Mouse (Mus musculus): ENCODE data around the gene Ak1. TPM values are rescaled to one million over a fixed set of nuclear protein-coding genes. Genes with fewer than 3 reads are reported as not detected.

The Ak1 gene
- 3.6 and 23.5 TPM in 2 replicates for polyA plus RNA-seq (2012; rRNA removed)

GRCm38 (mm10) chr2:32621517-32621859, at the start of gene Ak1:
TSS of gene Ak1 (plus strand) at chr2:32621758.
- H3K27ac ChIP-seq (ENCODE audit: control insufficient read depth, insufficient read depth, low read length), result no peak within 1 kb of the TSS
- WGBS, result 68% methylated on average over 7 of the region's 7 CpGs
- H3K4me3 ChIP-seq (ENCODE audit: control insufficient read depth, insufficient read depth, low read length), result no peak within 1 kb of the TSS
- no peak for DNase-seq
- no peaks in the 10 kb centered on the region for H3K27me3 ChIP-seq (ENCODE audit: control insufficient read depth, insufficient read depth, low read length)
- H3K4me1 ChIP-seq (replicated peaks; ENCODE audit: control insufficient read depth, insufficient read depth, low read length), result no peaks in the 10 kb centered on the region
- H3K36me3 ChIP-seq (ENCODE audit: control insufficient read depth, insufficient read depth, low read length), result no peaks in the 10 kb centered on the region
- TF ChIP-seq CTCF (IDR thresholded peaks at IDR 0.05; ENCODE audit: borderline replicate concordance, control insufficient read depth, extremely low read depth, insufficient read depth, low read length, poor library complexity), result no peak
- no peak for TF ChIP-seq POLR2A (IDR thresholded peaks at IDR 0.05; ENCODE audit: control insufficient read depth, extremely low read depth, insufficient read depth, low read length, poor library complexity)

- Histone ChIP-seq H3K36me3 (ENCODE audit: control insufficient read depth, insufficient read depth, low read length) (no peaks in the 10 kb centered on the region), H3K27ac (ENCODE audit: control insufficient read depth, insufficient read depth, low read length) (no peak overlapping the region), H3K4me1 (replicated peaks; ENCODE audit: control insufficient read depth, insufficient read depth, low read length) (peaks cover 16% of the 10 kb centered on the region), H3K4me3 (ENCODE audit: control insufficient read depth, insufficient read depth, low read length) (no peak overlapping the region), H3K27me3 (ENCODE audit: control insufficient read depth, insufficient read depth, low read length) (no peaks in the 10 kb centered on the region)
- no peak for TF ChIP-seq CTCF (IDR thresholded peaks at IDR 0.05; ENCODE audit: borderline replicate concordance, control insufficient read depth, extremely low read depth, insufficient read depth, low read length, poor library complexity)
- no peak for TF ChIP-seq POLR2A (IDR thresholded peaks at IDR 0.05; ENCODE audit: control insufficient read depth, extremely low read depth, insufficient read depth, low read length, poor library complexity)
- DNase-seq, result no peak
- WGBS, result 95% methylated on average over 11 of the region's 11 CpGs
Measured at GRCm38 (mm10) chr2:32572196-32572595, 49.4 kb upstream of the Ak1 start.

GRCm38 (mm10) chr2:32574497-32574896, 47.1 kb upstream of the Ak1 start, which contains the start of gene Pip5kl1:
TSS of gene Pip5kl1 (plus strand) at chr2:32574797.
- 88% methylated on average over 6 of the region's 6 CpGs for WGBS
- TF ChIP-seq POLR2A (IDR thresholded peaks at IDR 0.05; ENCODE audit: control insufficient read depth, extremely low read depth, insufficient read depth, low read length, poor library complexity), result no peak
- peaks cover 16% of the 10 kb centered on the region for H3K4me1 ChIP-seq (replicated peaks; ENCODE audit: control insufficient read depth, insufficient read depth, low read length)
- H3K27me3 ChIP-seq (ENCODE audit: control insufficient read depth, insufficient read depth, low read length), result no peaks in the 10 kb centered on the region
- no peaks in the 10 kb centered on the region for H3K36me3 ChIP-seq (ENCODE audit: control insufficient read depth, insufficient read depth, low read length)
- no peak for DNase-seq
- H3K27ac ChIP-seq (ENCODE audit: control insufficient read depth, insufficient read depth, low read length), result no peak within 1 kb of the TSS
- H3K4me3 ChIP-seq (ENCODE audit: control insufficient read depth, insufficient read depth, low read length), result 0 out of 2 replicates have a peak within 1 kb of the TSS, but pooled peaks have one; percentile 12

- H3K4me1 ChIP-seq (replicated peaks; ENCODE audit: control insufficient read depth, insufficient read depth, low read length), result peaks cover 16% of the 10 kb centered on the region
- no peak overlapping the region for H3K27ac ChIP-seq (ENCODE audit: control insufficient read depth, insufficient read depth, low read length)
- peak; percentile 72 for DNase-seq
- no peaks in the 10 kb centered on the region for H3K27me3 ChIP-seq (ENCODE audit: control insufficient read depth, insufficient read depth, low read length)
- TF ChIP-seq CTCF (IDR thresholded peaks at IDR 0.05; ENCODE audit: borderline replicate concordance, control insufficient read depth, extremely low read depth, insufficient read depth, low read length, poor library complexity) (0 out of 2 replicates have a peak, but pooled peaks have one; percentile 43), POLR2A (IDR thresholded peaks at IDR 0.05; ENCODE audit: control insufficient read depth, extremely low read depth, insufficient read depth, low read length, poor library complexity) (no peak)
- H3K4me3 ChIP-seq (ENCODE audit: control insufficient read depth, insufficient read depth, low read length), result 0 out of 2 replicates have a peak overlapping the region, but pooled peaks have one; percentile 12
- no peaks in the 10 kb centered on the region for H3K36me3 ChIP-seq (ENCODE audit: control insufficient read depth, insufficient read depth, low read length)
- WGBS, result 7% methylated on average over 26 of the region's 26 CpGs
Measured at GRCm38 (mm10) chr2:32574901-32575585, 46.5 kb upstream of the Ak1 start.

GRCm38 (mm10) chr2:32575586-32576160, 45.9 kb upstream of the Ak1 start, which contains the start of gene 9430097D07Rik:
TSS of gene 9430097D07Rik (minus strand) at chr2:32575684.
- WGBS, result 26% methylated on average over 28 of the region's 28 CpGs
- Histone ChIP-seq H3K27me3 (ENCODE audit: control insufficient read depth, insufficient read depth, low read length) (no peaks in the 10 kb centered on the region), H3K4me1 (replicated peaks; ENCODE audit: control insufficient read depth, insufficient read depth, low read length) (peaks cover 16% of the 10 kb centered on the region), H3K27ac (ENCODE audit: control insufficient read depth, insufficient read depth, low read length) (no peak within 1 kb of the TSS), H3K36me3 (ENCODE audit: control insufficient read depth, insufficient read depth, low read length) (no peaks in the 10 kb centered on the region), H3K4me3 (ENCODE audit: control insufficient read depth, insufficient read depth, low read length) (0 out of 2 replicates have a peak within 1 kb of the TSS, but pooled peaks have one; percentile 12)
- no peak for TF ChIP-seq POLR2A (IDR thresholded peaks at IDR 0.05; ENCODE audit: control insufficient read depth, extremely low read depth, insufficient read depth, low read length, poor library complexity)
- TF ChIP-seq CTCF (IDR thresholded peaks at IDR 0.05; ENCODE audit: borderline replicate concordance, control insufficient read depth, extremely low read depth, insufficient read depth, low read length, poor library complexity), result no peak
- DNase-seq, result peak; percentile 54

GRCm38 (mm10) chr2:32576532-32576931, 45.0 kb upstream of the Ak1 start:
- Histone ChIP-seq H3K4me3 (ENCODE audit: control insufficient read depth, insufficient read depth, low read length) (no peak overlapping the region), H3K4me1 (replicated peaks; ENCODE audit: control insufficient read depth, insufficient read depth, low read length) (peaks cover 11% of the 10 kb centered on the region), H3K36me3 (ENCODE audit: control insufficient read depth, insufficient read depth, low read length) (no peaks in the 10 kb centered on the region), H3K27ac (ENCODE audit: control insufficient read depth, insufficient read depth, low read length) (no peak overlapping the region), H3K27me3 (ENCODE audit: control insufficient read depth, insufficient read depth, low read length) (no peaks in the 10 kb centered on the region)
- WGBS, result 90% methylated on average over 9 of the region's 9 CpGs
- DNase-seq, result no peak
- TF ChIP-seq CTCF (IDR thresholded peaks at IDR 0.05; ENCODE audit: borderline replicate concordance, control insufficient read depth, extremely low read depth, insufficient read depth, low read length, poor library complexity) (no peak), POLR2A (IDR thresholded peaks at IDR 0.05; ENCODE audit: control insufficient read depth, extremely low read depth, insufficient read depth, low read length, poor library complexity) (no peak)
